Mouse (Mus musculus) ovary, postnatal 36 days (tissue): ENCODE data around the gene Emilin2.

Experiments
- DNase-seq: peaks from one replicate; pipeline ENCODE4 v3.0.0; 2022; ENCODE audit warnings: low spot score, mixed read lengths

The Emilin2 gene

DNA sequence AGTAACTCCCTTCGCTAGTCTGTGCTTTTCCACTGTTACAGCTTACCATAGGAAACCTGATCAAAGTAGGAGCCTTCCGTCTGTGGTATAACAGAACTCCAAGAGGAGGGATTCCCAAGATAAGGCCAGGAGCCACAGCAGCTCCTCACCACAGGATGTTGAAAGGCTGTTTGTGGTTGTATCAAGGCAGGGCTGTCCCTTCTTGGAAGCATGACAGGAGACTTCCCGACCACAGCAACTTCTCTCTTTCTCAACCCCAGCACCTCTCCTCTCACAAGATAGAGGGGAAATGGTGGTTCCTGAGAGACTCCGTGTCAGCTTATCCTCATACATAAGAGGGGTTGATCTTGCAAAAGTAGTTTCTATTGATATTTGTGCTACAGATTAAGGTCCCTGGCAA is 47.0 kb downstream of the Emilin2 start:
- DNase-seq = no peak

DNA sequence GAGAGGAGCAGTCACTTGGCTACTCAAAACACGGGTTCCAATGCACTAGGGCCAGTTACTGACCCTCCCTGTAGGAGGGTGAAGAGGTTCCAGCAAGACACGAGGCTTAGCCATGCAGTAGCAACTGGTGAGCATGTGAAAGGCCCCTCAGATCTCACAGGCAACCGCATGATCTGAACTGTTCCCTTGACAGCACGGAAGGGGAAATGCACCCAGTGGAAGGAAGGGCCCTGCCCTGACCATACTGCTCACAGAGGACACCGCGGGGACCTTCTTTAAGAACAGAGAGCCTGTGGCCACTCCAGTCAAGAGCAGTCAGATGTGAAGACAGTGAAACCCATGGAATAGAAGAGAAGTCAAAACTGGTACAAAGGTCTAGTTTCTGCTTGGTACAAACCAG is 48.6 kb downstream of the Emilin2 start:
- no peak for DNase-seq

DNA sequence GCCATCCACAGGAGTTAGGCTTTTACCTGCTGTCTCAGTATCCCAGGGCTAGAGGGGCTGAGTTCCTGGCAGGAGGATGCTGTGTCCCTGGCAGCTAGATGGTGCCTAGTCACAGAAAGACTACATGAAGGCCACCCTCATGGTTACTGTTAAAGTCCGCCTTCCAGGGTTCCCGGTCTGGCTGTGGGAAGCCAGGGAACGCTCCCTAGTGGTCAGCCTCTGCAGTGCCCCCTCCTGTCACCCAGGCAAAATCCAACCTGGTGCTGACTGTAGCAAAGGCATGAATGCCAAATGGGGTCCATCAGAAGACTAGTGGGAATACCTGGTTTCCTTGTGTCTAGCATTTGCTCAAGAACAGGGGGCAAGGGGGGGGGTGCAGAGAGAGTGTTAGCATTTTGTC is 51.1 kb downstream of the Emilin2 start:
- DNase-seq = no peak

DNA sequence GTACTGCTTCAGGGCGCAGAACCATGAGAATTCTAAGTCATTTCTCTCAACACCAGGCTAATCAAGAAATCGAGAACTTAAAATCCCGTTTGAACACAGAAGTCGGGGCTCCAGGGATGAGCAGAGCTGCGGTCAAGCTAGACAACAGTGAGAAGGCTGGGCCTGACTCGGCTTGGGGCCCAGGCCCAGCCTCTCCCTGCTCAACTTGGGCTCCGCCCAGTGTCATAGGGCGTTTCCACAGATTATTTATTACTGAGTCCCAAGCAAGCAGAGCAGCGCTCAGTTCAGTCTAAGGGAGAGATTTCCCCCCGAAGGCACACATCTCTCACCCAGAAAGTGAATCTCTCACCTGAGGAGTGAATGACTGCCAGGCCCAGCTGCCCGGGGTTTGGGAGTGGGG is 52.1 kb downstream of the Emilin2 start:
- DNase-seq = peak; percentile 41

DNA sequence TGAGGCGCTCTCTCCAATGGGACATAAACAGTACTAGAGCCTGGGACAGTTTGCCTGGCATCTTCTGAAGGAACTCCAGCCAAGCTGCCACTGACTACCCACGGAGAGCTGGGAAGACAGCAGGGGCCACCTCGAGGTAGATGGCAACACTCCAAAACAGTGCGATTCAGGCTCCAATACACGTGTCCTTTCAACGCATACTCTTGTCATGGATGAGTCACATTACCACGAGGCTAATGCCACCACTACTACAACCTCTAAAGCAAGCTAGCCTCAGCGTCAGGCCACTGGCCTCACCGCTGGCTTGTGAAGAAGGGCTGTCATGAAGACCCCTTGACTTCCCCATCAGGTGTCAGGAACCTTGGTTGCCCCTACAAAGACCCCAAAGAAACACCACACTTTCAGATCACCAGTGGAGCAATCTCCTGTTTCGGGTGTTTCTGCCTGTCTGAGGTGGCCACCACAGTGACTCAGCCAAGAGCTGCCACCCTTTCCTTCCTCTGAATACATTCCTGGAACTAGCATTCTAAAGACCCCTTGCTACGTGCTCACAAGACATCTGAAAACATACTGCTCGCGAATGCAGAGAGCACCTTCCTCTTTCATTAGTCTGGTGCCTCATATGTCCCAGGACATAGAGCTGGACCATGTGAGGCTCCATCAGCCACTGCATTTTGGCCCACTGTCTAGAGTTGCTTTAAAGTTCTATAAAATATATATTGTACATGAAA is 54.8 kb downstream of the Emilin2 start:
- DNase-seq = no peak

DNA sequence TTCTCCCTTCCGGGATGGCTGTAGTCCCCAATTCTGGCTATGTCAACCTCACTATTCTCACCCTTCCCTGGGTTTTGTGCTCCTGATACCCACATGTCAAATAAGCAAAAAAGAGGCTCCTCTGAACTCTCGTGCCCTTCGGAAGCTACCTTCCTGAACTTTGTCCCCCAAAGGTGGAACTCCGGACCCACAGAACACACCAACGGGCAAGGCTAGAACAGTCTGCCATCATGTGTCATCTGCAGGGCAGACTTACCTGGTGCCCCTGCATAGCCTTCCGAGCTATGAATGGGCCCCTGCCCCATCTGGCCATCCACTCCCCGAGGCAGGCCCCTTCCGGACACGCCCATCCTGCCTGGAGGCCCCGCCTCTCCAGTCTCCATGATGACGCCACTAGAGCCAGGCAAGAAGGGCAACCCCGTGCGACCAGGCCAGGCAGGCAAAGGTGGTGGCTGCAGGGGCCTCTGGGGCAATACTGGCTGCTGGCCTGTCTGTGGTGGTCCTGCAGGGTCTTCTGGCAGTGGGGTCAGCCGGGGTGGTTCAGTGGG is 55.6 kb downstream of the Emilin2 start:
- DNase-seq = no peak

DNA sequence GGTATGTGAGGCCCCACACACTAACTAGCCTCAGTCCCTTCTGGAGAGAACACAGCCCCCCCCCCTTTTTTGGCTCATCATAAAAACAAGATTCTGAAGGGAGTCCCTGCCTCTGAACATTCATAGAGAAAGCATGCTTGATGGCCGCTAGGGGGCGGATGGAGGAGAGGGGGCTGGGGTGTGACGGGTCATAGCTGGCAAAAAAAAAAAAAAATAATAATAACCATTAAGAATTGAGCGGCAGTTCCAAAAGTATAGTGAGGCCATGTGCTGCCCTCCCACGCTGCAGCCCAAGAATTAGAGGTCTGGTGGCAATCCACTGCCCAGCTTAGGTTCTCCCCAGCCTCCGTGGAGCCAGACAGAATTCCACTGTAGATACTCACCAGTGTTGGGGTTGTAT is 57.0 kb downstream of the Emilin2 start:
- DNase-seq = peak; percentile 46

DNA sequence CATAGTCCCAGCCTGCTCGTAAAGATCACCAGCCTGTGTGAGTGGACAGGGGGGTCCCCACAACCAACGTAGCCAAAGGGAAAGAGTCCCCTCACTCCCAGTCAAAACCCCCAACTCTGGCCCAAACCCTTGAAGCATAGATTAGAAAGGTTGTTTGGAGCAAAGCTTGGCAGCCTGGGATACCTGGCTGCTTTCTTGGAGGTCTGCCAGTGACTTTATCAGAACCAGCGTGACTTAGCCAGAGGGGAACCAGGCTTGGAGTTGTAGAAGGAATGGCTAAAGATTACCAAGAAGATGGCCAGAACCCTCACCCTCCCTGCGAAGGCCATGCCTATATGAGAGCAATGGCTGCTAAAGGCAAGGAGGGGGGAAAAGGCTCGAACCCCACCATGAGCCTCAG is 57.7 kb downstream of the Emilin2 start:
- DNase-seq = no peak

DNA sequence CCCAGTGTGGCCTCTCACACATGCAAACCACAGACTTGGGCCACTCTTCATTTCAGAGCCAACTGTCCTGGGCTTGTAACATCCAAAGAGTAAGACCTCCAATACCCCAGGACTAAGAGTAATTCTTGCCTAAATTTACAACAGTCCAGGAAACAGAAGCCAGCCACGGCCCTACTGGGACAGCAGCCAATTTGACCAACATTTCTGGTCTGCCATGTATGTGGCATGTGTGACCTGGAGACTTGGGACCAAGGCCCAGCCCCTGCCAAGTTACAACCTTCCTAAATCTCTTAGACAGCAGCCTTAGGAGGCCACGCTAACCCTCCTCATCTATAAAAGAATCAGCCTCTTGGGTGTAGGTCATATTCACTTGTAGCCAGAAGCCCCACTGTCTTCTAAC is 58.4 kb downstream of the Emilin2 start:
- no peak for DNase-seq

DNA sequence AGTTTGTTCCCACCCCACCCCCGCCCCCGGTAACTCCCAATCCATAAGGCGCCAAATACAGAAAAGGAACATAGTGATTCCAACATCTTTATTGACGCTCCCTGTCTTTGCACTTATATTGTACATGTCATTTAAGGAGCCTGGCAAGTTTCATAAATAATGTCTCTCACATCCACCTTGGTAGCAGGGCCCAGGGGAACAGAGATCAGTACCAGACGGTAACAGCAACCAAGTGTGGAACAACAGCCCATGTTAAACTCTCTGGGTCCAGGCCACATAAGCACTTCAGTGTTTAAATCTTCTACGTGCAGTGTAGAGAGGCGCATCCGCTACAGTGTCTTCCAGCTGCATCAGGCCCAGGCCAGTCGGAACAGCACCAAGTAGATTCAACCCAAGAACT is 59.7 kb downstream of the Emilin2 start:
- DNase-seq = no peak

DNA sequence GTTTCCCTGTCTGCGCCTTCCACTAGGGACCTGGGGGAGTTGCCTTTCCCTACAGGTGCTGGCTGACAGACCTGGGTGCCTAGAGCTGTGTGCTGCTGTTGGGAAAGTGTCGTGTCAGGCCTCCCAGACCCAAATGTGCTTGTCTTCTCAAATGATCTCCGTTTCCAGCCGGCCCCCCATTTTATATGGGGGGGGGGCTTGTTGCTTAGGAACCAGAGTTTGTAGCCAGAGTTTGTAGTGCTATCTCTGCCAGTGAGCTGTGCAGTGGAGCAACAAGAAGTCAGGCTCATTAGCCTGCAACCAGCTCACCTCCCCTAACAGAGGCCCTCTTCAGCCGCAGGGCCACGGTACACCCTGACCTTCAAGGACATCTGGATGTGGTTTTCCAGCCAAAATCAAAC is 60.2 kb downstream of the Emilin2 start:
- DNase-seq = no peak

DNA sequence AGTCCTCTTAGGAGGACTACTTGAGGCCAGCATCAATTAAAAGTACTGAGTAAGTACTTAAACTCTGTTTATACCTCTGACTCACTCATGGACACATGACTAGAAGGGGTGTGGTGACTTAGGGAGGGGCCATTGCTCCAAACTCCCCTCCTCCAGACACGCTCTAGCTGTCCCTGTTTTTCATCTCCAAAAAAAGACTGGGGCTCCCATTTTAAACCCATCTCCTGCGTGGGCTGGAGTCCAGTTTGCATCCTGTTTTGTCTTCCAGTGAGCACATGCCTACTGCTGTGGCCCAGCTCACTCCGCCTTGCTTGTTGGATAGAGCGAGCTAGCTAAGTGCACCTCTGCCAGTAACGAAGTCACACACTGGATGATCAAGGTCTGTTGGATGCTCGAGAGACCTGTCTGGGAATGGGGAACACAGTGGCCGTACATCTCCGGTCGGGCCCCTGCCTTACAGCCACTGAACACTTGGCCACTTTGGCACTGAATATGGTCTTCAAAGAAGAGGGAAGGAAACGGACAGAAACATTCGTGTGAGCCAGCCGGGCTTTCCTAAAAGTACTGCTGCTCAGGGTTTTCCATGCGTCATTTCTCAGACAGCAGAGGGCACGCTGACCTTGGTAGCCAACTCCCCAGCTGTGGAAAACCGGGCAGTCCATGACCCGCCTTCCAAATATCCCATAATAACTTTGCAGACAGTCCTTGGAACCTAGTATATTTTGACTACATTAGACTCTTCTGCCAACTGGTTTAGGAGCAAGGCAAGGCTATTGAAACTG is 60.8 kb downstream of the Emilin2 start:
- peak; percentile 80 for DNase-seq

DNA sequence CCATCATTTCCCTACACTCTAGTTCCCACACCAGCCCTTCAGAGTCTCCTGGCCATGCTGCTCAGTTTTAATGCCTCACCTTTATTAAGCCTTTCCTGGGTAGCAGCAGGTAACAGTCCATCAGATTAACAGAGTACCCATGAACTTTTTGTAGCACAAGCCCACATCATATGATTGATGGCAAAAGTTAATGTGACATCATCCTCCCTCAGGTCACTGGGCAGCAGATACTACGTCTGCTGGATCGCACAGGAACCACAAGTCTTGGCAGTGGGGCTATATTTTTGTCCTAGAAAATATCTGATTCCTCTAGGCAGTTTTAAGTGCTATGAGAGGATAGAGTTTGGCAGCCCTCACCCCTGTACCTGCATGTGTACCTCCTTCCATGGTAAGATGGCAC is 61.7 kb downstream of the Emilin2 start:
- no peak for DNase-seq

DNA sequence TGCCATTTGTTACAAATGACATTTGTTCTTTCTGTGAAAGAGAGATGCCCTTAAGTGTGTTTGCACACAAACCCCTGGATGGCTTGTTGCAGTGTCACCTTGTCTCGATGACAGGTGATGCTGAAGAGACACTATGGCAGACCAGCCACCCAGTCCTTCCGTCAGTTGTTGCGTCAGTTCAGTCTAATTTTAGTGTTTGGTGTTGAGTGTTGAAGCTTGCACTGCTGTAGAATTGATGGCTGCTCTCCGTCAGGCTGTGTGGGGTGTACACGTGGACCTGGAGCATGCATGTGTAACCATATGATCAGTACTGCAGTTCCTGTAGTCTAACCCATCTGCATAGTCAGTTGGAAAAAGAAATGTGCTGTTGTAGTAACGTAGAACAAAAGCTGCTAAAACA is 62.8 kb downstream of the Emilin2 start:
- no peak for DNase-seq

DNA sequence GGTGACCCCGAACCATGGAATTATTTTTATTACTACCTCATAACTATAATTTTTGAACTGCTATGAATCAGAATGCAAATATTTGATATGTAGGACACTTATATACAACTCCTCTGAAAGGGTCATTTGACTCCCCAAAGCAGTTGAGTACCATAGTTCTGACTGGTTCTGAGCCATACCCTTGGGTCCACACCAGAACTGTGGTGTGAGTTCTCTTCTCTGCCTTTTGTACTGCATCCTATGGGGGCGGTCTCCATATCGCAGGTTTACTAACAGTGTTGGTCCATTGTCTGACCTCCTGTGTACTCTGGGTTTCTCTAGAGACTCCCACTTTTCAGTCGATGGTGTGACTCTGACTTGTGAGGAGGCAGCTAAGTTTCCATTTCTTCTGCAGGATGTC is 65.8 kb downstream of the Emilin2 start:
- no peak for DNase-seq

DNA sequence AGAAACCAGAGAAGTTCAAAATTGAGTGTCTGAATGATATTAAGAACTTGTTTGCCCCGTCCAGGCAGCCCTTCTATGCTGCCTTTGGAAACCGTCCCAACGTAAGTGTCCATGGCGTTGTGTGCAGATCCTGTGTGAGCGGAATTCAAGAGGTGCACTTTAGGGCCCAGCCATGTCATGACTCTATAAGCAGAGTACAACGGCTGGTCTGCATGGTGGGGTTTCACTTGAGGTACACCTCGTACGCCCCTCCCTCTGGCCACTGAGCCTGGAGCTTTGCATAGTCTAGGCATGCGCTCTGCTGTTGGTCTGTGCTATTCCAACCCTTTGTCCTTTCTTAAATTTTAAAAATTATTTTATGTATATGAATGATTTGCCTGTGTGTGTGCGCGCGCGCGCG is 66.6 kb downstream of the Emilin2 start:
- no peak for DNase-seq

DNA sequence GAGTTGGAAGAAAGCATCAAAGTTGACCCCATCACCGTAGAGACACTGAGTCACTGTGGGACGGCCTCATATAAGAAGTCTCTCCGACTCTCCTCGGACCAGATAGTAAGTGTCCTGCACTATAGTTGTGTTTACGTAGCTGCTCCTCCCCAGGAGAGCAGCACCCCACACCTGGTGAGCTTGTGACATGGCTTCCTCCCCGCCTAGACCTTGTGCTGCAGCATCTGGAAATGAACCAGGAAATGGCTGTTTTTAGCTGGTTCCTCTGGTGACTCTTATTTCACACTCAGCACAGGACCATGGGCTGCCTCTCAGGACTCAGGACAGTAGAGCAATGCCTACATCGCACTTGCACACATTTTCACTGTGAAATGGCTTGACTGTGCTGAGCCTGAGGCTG is 69.1 kb downstream of the Emilin2 start:
- DNase-seq = no peak

DNA sequence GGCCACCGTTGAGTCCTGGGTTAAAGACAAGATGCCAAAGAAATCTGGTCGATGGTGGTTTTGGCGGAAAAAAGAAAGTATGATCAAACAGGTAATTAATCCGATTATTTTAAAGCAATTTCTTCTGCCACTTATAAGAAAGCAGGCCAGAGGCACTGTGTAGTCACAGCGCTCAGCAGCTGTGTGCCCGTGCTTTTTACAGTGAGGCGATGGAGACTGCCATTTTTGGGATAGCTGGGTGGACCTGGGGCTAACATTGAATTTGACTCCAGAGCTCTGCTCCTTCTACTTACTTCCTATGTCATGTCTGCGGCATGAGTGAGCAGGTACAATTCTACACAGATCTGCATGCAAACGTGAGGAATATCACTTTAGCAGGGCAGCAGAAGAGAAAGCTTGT is 71.0 kb downstream of the Emilin2 start:
- DNase-seq = no peak

DNA sequence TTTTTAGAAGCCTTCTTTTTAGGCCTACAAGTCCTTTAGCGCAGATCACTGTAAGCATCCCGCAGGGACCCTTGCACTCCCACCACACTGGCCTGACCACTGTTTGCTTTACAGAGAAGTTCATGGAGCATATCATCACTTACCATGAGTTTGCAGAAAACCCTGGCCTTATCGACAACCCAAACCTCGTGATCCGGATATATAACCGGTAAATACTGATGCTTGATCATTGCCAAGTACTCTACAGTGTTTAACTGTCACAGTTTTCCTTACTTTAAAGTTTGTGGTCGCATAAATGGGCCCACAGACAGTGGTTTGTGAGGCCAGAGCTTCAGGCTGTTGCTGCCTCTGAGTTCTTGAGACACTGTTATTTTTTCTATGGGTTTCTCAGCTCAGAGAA is 73.3 kb downstream of the Emilin2 start:
- DNase-seq = no peak

DNA sequence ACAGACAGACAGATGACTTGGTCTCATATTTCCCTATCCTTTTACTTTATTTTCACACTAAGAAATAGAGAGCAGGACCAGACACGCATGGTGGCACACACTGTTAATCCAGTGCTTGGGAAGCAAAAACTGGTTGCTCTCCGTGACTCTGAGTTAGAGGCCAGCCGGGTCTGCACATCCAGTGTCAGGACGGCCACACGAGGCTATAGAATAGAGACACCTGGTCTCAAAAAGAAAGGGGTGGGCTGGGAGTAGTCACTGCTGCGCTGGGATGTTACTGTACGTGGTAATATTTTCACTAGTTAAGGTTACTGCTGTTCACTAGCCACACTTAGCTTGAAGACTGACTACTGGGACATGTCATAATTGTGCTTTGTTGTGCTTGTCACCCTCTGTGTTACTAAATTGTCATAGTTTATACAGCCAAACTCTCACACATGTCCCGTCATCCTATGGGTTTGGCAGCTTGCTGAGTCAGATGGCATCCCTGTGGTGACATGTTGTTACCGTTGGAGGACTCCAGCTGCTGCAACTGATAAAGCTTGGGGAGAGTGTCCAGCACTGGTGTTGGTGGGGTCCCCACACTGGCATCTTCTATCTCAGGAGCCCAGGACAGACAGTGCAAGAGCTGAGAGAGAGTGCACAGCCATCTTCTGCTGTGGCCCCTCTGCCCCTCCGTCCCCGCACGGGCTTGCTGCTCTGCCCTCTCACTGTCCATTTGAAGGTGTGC is 76.4 kb downstream of the Emilin2 start:
- DNase-seq = no peak

DNA sequence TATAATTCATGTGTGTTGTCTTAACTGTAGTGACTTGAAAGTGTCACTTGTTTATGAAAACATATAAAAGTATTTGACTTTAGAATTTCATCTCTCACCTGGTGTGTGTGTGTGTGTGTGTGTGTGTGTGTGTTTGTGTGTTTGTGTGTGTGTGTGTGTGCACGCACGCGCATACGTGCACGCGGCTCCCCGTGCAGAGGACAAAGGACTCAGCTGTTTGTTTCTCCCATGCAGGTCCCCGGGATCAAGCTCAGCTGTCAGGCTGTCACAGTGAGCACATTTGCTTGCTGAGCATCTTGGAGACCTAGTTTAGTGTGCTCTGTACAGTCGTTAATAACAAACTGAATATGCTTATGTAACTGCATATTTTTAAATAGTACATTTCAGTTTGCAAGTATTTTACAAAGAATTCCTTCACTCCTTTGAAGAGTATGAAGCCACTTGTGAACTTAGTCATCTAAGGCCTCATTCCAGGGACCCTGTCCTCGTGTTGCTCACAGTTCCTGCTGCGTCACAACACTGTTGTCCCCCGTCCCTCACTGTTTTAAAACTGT is 77.7 kb downstream of the Emilin2 start:
- DNase-seq = no peak

DNA sequence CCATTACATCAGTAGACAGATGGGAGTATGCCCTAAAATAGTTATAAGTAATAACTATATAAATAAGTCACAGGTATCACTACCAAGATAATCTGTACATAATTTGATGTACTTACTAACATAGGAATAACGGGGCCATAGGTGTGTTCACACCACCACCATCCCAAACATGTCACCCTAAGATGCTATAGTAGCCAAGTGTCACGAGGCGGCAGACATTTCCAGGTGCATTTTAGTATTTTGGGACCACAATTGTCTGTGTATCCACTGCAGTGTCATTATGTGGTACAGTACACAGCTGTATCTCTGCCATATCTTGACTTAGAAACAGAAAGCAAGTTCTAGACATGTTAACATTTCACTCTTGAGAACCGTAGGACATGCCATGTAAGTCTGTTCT is 78.6 kb downstream of the Emilin2 start:
- DNase-seq = no peak

DNA sequence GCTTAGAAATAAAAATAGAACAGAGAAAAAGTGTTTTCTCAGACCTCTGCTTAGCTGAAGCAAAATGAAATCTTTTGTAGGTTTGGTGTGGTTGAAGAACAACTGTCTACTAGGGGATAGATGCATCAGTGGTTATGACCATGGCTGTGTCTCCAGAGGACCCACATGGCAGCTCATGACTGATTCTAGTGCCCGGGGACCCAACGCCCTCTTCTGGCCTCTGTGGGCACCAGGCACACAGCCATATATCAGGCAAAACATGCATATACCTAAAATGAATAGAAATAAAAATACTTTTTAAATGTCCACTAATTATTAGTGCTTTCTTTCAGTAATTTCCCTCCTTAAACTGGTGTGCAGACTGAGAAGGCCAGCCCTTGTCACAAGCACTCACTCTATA is 79.8 kb downstream of the Emilin2 start:
- no peak for DNase-seq
